Mouse (Mus musculus): ENCODE measurements around the gene Gper1. TPM values are rescaled to one million over a fixed set of nuclear protein-coding genes. Genes with fewer than 3 reads are reported as not detected.

The Gper1 gene
- polyA plus RNA-seq, 1 experiment from 2014 or later: 3.7 TPM

GRCm38 (mm10) chr5:139459938-139460337, 37.0 kb downstream of the Gper1 start:
- H3K4me2 ChIP-seq (replicated peaks): peak overlapping the region; percentile 84
- WGBS: 12% methylated on average over 10 of the region's 10 CpGs
- no peak overlapping the region for H3K27ac ChIP-seq (replicated peaks)
- H3K9ac ChIP-seq (replicated peaks): peak overlapping the region; percentile 65
- ATAC-seq (ENCODE audit: low FRiP score, low read depth): 0 out of 2 replicates have a peak, but pooled peaks have one; percentile 47
- 0 out of 2 replicates have a peak, but pooled peaks cover 4% of the 10 kb centered on the region for H3K27me3 ChIP-seq
- H3K9me3 ChIP-seq: no peaks in the 10 kb centered on the region
- peak overlapping the region; percentile 74 for H3K4me3 ChIP-seq
- H3K4me1 ChIP-seq: peaks cover 17% of the 10 kb centered on the region
- no peaks in the 10 kb centered on the region; the same call in 1 of the 2 replicates for H3K36me3 ChIP-seq

- peak; percentile 99 for ATAC-seq (ENCODE audit: low FRiP score, low read depth)
- Histone ChIP-seq H3K27ac (replicated peaks) (no peak within 1 kb of the TSS), H3K4me3 (peak within 1 kb of the TSS; percentile 74), H3K36me3 (no peaks in the 10 kb centered on the region), H3K27me3 (0 out of 2 replicates have a peak, but pooled peaks cover 4% of the 10 kb centered on the region), H3K9ac (replicated peaks) (peak within 1 kb of the TSS; percentile 65), H3K9me3 (no peaks in the 10 kb centered on the region), H3K4me2 (replicated peaks) (peak within 1 kb of the TSS; percentile 84), H3K4me1 (peaks cover 17% of the 10 kb centered on the region)
- WGBS: 5% methylated on average over 42 of the region's 42 CpGs
These were observed 37.6 kb downstream of the Gper1 start, which contains the start of gene 3110082I17Rik for GRCm38 (mm10) chr5:139460384-139461067. TSS of gene 3110082I17Rik (minus strand) at chr5:139460527.

GRCm38 (mm10) chr5:139464874-139465273, 41.9 kb downstream of the Gper1 start:
- no peak overlapping the region for H3K4me3 ChIP-seq
- H3K27ac ChIP-seq (replicated peaks): no peak overlapping the region
- H3K4me1 ChIP-seq: peaks cover 6% of the 10 kb centered on the region
- ATAC-seq (ENCODE audit: low FRiP score, low read depth): no peak
- H3K36me3 ChIP-seq: no peaks in the 10 kb centered on the region
- 76% methylated on average over 4 of the region's 4 CpGs for WGBS
- H3K9me3 ChIP-seq: no peaks in the 10 kb centered on the region
- H3K9ac ChIP-seq (replicated peaks): no peak overlapping the region
- peaks cover 4% of the 10 kb centered on the region; the same call in 1 of the 2 replicates for H3K27me3 ChIP-seq
- no peak overlapping the region for H3K4me2 ChIP-seq (replicated peaks)

GRCm38 (mm10) chr5:139466373-139466772, 43.4 kb downstream of the Gper1 start:
- 67% methylated on average over 2 of the region's 2 CpGs for WGBS
- ATAC-seq (ENCODE audit: low FRiP score, low read depth): no peak

GRCm38 (mm10) chr5:139466801-139467200, 43.9 kb downstream of the Gper1 start:
- Histone ChIP-seq H3K4me2 (replicated peaks) (no peak overlapping the region), H3K9me3 (no peaks in the 10 kb centered on the region), H3K36me3 (peaks cover 7% of the 10 kb centered on the region), H3K27me3 (peaks cover 4% of the 10 kb centered on the region; the same call in 1 of the 2 replicates), H3K9ac (replicated peaks) (no peak overlapping the region), H3K27ac (replicated peaks) (no peak overlapping the region), H3K4me1 (no peaks in the 10 kb centered on the region), H3K4me3 (no peak overlapping the region)
- WGBS: 77% methylated on average over 4 of the region's 4 CpGs
- ATAC-seq (ENCODE audit: low FRiP score, low read depth): no peak

More at GRCm38 (mm10) chr5:139466373-139466772, 43.4 kb downstream of the Gper1 start:
- H3K27ac ChIP-seq (replicated peaks): no peak overlapping the region
- H3K4me3 ChIP-seq: no peak overlapping the region
- no peaks in the 10 kb centered on the region for H3K4me1 ChIP-seq
- H3K27me3 ChIP-seq: peaks cover 4% of the 10 kb centered on the region; the same call in 1 of the 2 replicates
- no peaks in the 10 kb centered on the region for H3K9me3 ChIP-seq
- H3K4me2 ChIP-seq (replicated peaks): no peak overlapping the region
- H3K36me3 ChIP-seq: peaks cover 2% of the 10 kb centered on the region
- H3K9ac ChIP-seq (replicated peaks): no peak overlapping the region

- H3K4me3 ChIP-seq: no peak overlapping the region
- H3K27me3 ChIP-seq: no peaks in the 10 kb centered on the region; the same call in 1 of the 2 replicates
- no peaks in the 10 kb centered on the region for H3K4me1 ChIP-seq
- no peak overlapping the region for H3K27ac ChIP-seq (replicated peaks)
- no peak overlapping the region for H3K9ac ChIP-seq (replicated peaks)
- peaks cover 19% of the 10 kb centered on the region for H3K36me3 ChIP-seq
- ATAC-seq (ENCODE audit: low FRiP score, low read depth): no peak
- WGBS: 45% methylated on average over 5 of the region's 5 CpGs
- no peaks in the 10 kb centered on the region for H3K9me3 ChIP-seq
- H3K4me2 ChIP-seq (replicated peaks): no peak overlapping the region
These were observed 45.0 kb downstream of the Gper1 start for GRCm38 (mm10) chr5:139467998-139468397.

- peaks cover 84% of the 10 kb centered on the region for H3K36me3 ChIP-seq
- H3K9me3 ChIP-seq: no peaks in the 10 kb centered on the region
- no peak overlapping the region for H3K9ac ChIP-seq (replicated peaks)
- no peaks in the 10 kb centered on the region; the same call in 1 of the 2 replicates for H3K4me1 ChIP-seq
- H3K4me2 ChIP-seq (replicated peaks): no peak overlapping the region
- no peak overlapping the region for H3K4me3 ChIP-seq
- no peaks in the 10 kb centered on the region for H3K27me3 ChIP-seq
- H3K27ac ChIP-seq (replicated peaks): no peak overlapping the region
- 62% methylated on average over 9 of the region's 9 CpGs for WGBS
- no peak for ATAC-seq (ENCODE audit: low FRiP score, low read depth)
These were observed 51.8 kb downstream of the Gper1 start for GRCm38 (mm10) chr5:139474741-139475140.

Other genes with a start within 250 kb of the Gper1 start
- gene Sun1, start 222.5 kb upstream of the Gper1 start, polyA plus RNA-seq (2016; fragmentation: Nextera tagmentation; extraction: Ambion mirVana): 48.1 and 53.1 TPM in 2 replicates
- gene Get4, start 170.8 kb upstream of the Gper1 start, polyA plus RNA-seq (2016; fragmentation: Nextera tagmentation; extraction: Ambion mirVana): 130 and 132 TPM in 2 replicates
- 4.5 and 4.7 TPM in 2 replicates for gene Adap1, start 97.5 kb upstream of the Gper1 start, polyA plus RNA-seq (2016; fragmentation: Nextera tagmentation; extraction: Ambion mirVana)
- 121 and 125 TPM in 2 replicates for gene Cox19, start 71.7 kb upstream of the Gper1 start, polyA plus RNA-seq (2016; fragmentation: Nextera tagmentation; extraction: Ambion mirVana)
- 0.20 and 0.64 TPM in 2 replicates for gene Cyp2w1, start 70.5 kb upstream of the Gper1 start, polyA plus RNA-seq (2016; fragmentation: Nextera tagmentation; extraction: Ambion mirVana)
- gene Gpr146, start 45.5 kb upstream of the Gper1 start, polyA plus RNA-seq (2016; fragmentation: Nextera tagmentation; extraction: Ambion mirVana): 1.8 and 2.6 TPM in 2 replicates
- gene C130050O18Rik, start 17.9 kb upstream of the Gper1 start, polyA plus RNA-seq (2016; fragmentation: Nextera tagmentation; extraction: Ambion mirVana): 0.22 and 0.36 TPM in 2 replicates
- 27.5 and 29.3 TPM in 2 replicates for gene 3110082I17Rik, start 37.4 kb downstream of the Gper1 start, polyA plus RNA-seq (2016; fragmentation: Nextera tagmentation; extraction: Ambion mirVana)
- gene Zfand2a, start 61.4 kb downstream of the Gper1 start, polyA plus RNA-seq (2016; fragmentation: Nextera tagmentation; extraction: Ambion mirVana): 11.5 and 13.1 TPM in 2 replicates
- 84.9 and 90.8 TPM in 2 replicates for gene Uncx, start 120.3 kb downstream of the Gper1 start, polyA plus RNA-seq (2016; fragmentation: Nextera tagmentation; extraction: Ambion mirVana)

Measured in midbrain, embryonic 12.5 days (tissue).